Mouse (Mus musculus) kidney, adult 2 months (tissue): Measurements from ENCODE around the gene Gmds.

Source experiments
- CTCF ChIP-seq: fragments of 200-500 bp; conservative IDR thresholded peaks from 2 replicates; pipeline ENCODE4 v1.5.1; 2011; ENCODE audit warnings: low read depth, mild to moderate bottlenecking, control low read depth, low read length, moderate library complexity, mixed read lengths; ENCODE audit not compliant: insufficient read depth, insufficient read length
- POLR2A ChIP-seq: fragments of 200-500 bp; IDR thresholded peaks from one replicate; pipeline ENCODE4 v1.6.1; 2011; ENCODE audit warnings: low read depth, low read length, control low read depth

GRCm38 (mm10) chr13:31811542-31812021, 527.0 kb downstream of the Gmds start:
- TF ChIP-seq POLR2A = no peak
- no peak for TF ChIP-seq CTCF
